Mouse (Mus musculus) kidney, adult 2 months (tissue): ENCODE measurements around the gene Pear1.
A peak's percentile ranks its signal among the peaks of the same experiment; 100 is the strongest.

Experiments
- CTCF ChIP-seq: fragments of 200-500 bp; conservative IDR thresholded peaks from 2 replicates; pipeline ENCODE4 v1.5.1; 2011; ENCODE audit warnings: low read depth, mild to moderate bottlenecking, control low read depth, low read length, moderate library complexity, mixed read lengths; ENCODE audit not compliant: insufficient read depth, insufficient read length
- POLR2A ChIP-seq: fragments of 200-500 bp; IDR thresholded peaks from one replicate; pipeline ENCODE4 v1.6.1; 2011; ENCODE audit warnings: low read depth, low read length, control low read depth

DNA sequence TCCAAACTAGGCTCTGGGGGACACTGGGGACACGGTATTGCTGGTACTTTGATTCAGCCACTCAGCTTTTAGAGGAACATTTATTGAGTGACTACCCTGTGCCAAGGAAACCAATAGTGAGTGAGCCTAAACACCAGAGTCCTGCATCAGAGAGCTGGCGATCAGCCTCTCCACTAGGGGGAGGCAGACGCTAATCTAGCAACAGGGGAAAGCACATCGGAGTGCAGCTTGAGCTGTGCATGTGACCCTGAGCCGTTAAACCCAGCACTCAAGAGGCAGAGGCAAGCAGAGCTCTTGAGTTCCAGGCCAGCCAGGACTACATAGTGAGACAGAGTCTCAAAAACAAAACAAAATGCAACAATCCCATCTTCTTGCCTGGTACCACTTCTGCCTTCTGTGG is 75.1 kb downstream of the Pear1 start:
- peak; percentile 92 for TF ChIP-seq CTCF
- no peak for TF ChIP-seq POLR2A
